Mouse (Mus musculus) 3T3-L1 (cell line): ENCODE measurements around the gene Crebrf.
A peak's percentile ranks its signal among the peaks of the same experiment; 100 is the strongest.

Experiments
- DNase-seq: peaks from one replicate; pipeline ENCODE4 v3.0.0-alpha.2; 2015; ENCODE audit warnings: low read depth, low spot score

The Crebrf gene

GRCm38 (mm10) chr17:26705463-26706359 is 9.7 kb upstream of the Crebrf start:
- DNase-seq: no peak

GRCm38 (mm10) chr17:26707066-26707465 is 8.4 kb upstream of the Crebrf start:
- DNase-seq: no peak

- DNase-seq: no peak
Observed at GRCm38 (mm10) chr17:26708499-26708898, 7.0 kb upstream of the Crebrf start.

- no peak for DNase-seq
Observed at GRCm38 (mm10) chr17:26708993-26709590, 6.4 kb upstream of the Crebrf start.

GRCm38 (mm10) chr17:26710049-26710448 is 5.4 kb upstream of the Crebrf start:
- DNase-seq: no peak

GRCm38 (mm10) chr17:26715916-26716717 is 667 bp downstream of the Crebrf start:
- DNase-seq: peak; percentile 98

- DNase-seq: peak; percentile 49
Observed at GRCm38 (mm10) chr17:26717868-26718267, 2.4 kb downstream of the Crebrf start.

- DNase-seq: no peak
Observed at GRCm38 (mm10) chr17:26719405-26719804, 4.0 kb downstream of the Crebrf start.

- no peak for DNase-seq
Observed at GRCm38 (mm10) chr17:26721802-26722201, 6.4 kb downstream of the Crebrf start.

GRCm38 (mm10) chr17:26724790-26725189 is 9.3 kb downstream of the Crebrf start:
- DNase-seq: no peak

- peak; percentile 23 for DNase-seq
Observed at GRCm38 (mm10) chr17:26726674-26727073, 11.2 kb downstream of the Crebrf start.

GRCm38 (mm10) chr17:26727110-26727755 is 11.8 kb downstream of the Crebrf start:
- DNase-seq: peak; percentile 98

- no peak for DNase-seq
Observed at GRCm38 (mm10) chr17:26742581-26742980, 27.1 kb downstream of the Crebrf start.

- DNase-seq: no peak
Observed at GRCm38 (mm10) chr17:26743294-26743693, 27.8 kb downstream of the Crebrf start.

GRCm38 (mm10) chr17:26749975-26750374 is 34.5 kb downstream of the Crebrf start:
- no peak for DNase-seq

GRCm38 (mm10) chr17:26752297-26752696 is 36.8 kb downstream of the Crebrf start:
- DNase-seq: no peak

GRCm38 (mm10) chr17:26753476-26753875 is 38.0 kb downstream of the Crebrf start:
- peak; percentile 20 for DNase-seq

- DNase-seq: no peak
Observed at GRCm38 (mm10) chr17:26767100-26767753, 51.8 kb downstream of the Crebrf start.

GRCm38 (mm10) chr17:26767754-26768124 is 52.3 kb downstream of the Crebrf start:
- DNase-seq: no peak

GRCm38 (mm10) chr17:26776211-26776610 is 60.8 kb downstream of the Crebrf start:
- DNase-seq: no peak

GRCm38 (mm10) chr17:26778001-26778400 is 62.6 kb downstream of the Crebrf start:
- peak; percentile 52 for DNase-seq
